Mouse (Mus musculus): Measurements from ENCODE around the gene Unc13b. TPM values are rescaled to one million over a fixed set of nuclear protein-coding genes. Genes with fewer than 3 reads are reported as not detected.

The Unc13b gene
- 7.1 and 9.2 TPM in 2 replicates for polyA plus RNA-seq (2012; rRNA removed; ENCODE audit: low replicate concordance)

DNA sequence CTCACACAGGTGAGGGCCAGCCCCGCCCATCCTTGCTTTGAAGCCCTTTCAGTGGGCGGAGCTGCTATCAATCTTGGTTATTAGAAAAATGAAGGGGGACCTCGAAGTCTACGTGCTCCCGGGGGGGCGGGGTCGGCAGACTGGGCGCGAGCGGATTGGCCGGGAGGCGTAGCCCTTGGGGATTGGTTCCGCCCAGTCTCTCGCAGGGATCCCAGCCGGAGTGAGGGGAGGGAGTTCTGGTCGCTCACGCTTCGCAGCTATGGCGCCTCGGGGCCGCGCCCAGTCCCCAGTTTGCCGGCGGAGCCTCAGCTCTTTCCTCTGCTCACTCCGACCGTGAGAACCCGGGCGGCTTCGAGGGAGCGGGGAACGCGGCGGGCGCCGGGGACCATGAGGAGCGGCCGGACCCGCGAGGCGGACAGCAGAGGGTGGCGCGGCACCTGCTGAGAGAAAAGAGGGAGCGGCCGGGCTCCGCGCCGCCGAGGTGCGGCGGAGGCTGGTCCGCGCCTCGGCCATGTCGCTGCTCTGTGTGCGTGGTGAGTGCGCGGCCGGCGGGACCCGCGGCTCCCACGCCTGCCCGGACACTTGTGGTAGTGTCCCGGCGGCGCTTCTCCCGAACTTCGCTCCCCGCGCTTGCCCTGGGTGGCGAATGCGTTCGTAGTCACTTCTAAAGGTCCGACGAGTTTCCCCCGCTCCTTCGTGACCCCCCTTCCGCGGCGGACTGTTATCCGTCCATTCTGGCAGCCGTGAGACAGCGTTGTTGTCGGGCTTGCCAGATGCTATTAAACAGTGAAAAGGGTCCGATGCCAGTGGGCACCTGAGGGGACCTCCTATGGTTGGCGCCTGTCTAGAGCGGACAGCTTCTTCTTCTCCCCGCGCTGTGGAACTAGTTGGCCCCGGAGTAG is at the start of gene Unc13b:
Gene Unc13b, plus strand, starts transcription at position 201 of the 902 bp plus-strand sequence.

DNA sequence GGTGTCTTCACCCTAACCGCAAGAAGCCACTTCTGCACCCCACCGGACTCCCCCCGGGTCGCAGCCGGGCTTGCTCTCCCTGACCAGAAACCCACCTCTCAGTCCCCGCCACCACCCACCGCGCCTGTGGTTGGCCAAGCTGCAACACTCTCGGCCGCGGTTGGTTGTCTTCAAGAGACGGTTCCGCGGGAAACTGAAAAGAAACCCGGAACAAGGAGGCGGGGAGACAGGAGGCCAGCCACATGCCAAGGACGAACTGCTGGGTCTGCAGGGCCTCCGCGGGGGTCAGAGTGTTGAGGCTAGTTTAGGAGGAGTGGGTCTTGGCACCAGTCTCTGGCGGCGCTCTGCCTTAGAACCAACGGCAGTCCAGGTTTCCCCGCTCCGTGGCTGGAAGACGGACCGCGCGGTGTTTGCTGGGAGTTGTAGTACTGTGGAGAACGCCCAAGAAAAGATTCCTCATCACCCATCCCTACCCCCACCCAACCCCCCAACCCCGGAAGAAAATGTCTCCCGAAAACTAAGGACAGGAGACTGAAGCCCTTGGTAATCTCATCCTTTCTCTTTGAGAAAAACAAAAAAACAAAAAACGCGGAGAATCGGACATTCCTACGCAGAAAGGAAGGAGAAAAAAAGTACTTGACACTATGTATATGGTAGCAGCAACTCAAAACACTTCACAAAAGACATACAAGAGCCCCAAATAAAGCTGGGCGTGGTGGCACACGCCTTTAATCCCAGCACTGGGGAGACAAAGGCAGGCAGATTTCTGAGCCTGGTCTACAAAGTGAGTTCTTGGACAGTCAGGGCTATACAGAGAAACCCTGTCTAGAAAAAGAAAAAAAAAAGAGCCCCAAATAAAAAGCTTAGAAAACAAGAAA is 48.4 kb upstream of the Unc13b start, which contains the start of gene Fancg:
Gene Fancg, minus strand, starts transcription at position 346 of the 878 bp plus-strand sequence.

DNA sequence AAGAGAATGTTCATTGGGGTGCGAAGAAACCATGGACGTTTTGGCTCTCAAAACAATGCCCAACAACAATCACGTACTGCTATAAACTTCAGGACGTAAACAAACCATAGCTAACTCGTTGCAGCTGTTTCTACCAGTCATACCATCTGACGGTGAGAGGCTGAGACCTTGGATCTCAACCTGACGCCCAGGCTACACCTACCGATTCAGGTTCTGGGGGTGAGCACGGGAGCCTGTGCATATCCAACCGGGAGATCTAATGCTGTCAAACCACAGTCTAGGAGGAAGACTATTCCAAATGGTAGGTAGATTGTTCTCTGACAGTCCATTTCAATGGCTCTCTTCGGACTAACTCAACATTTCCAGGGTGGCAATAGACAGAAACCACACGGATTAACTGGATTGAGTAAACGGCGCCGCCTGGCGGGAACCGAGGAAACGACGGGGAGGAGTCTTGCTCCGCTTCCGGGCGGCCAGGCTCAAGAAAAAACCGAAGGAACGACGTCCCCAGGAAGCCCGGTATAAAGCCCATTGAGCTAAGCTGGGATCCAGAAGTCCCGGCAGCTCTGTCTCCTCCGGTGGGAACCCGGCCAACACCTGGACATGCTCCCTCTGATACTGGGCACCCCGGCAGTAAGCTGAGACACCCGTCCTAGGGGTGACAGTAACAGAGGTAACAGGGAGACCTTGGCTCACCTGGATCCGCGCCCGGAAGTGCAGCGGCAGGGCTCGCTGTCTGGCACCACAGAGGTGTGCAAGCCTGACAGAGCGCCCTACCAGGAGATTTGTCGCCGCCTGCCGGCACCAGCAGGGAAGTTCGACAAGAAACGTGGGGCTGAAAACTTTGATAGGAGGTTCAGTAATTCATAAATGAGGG is 33.4 kb upstream of the Unc13b start, which contains the start of gene Pigo:
Gene Pigo, minus strand, starts transcription at position 736 of the 877 bp plus-strand sequence.

GRCm38 (mm10) chr4:43031237-43031995 is 27.3 kb upstream of the Unc13b start, which contains the start of gene Stoml2:
TSS of gene Stoml2 (minus strand) at chr4:43031710.

DNA sequence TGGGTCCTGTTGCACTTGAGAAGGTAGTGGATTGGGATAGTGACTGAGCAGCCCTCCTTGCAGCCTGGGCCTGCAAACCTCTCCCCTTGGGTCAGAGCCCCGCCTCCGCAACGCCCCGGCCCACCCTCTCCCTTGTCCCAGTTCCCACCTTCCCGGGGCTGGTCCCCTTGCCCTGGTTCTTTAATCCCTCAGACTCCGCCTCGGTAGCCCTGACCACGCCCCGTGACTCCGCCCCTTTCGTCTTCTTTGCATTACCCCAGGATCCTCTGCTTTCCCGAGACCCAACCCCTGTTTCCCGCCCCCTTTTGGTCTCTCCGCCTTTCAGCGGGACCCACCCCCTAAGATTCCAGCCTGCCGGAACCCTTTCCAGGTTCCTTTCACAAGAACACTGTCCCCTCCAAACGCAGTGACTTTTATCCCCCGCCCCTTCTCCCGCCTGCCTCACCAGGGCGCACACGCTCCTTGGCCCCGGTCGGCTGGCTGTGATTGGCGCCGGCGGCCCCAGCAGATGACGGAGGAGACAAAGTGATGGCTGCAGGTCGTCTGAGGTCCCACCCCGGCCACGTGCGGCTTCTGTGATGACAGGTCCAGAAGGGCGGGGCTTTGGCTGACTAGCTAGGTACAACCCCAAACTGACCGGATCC is 13.0 kb upstream of the Unc13b start, which contains the start of gene Fam214b:
Gene Fam214b, minus strand, starts transcription at position 562 of the 644 bp plus-strand sequence.

DNA sequence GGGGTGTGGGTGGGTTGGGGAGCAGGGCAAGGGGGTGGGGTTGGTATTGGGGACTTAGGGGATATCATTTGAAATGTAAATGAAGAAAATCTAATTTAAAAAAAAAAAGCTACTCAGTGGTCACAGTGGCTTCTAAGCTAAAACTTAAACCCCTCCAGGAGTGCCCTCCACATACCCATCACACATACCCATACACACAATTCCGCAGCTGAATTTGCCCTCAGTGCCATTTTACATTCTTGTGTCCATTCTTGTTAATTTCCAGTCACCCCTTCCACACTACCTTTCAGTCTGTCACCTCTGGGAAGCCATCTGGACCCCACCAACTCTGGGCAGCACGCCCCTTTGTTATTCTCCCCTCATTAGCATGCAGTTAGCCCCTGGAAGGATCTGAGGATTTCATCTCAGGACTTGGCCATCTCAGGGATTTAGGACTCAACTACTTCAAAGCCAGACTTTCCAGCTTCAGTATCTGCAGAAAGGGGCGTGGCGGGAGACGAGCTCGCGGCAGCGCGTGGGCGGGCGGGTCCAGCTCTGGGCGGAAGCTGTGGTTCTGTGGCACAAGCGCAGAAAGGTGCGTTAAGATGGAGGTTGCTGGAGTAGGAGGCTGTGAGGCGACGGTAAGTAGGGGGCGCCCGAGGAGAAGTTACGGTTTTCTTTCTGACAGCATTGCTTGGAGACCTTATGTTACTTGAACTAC is 208.0 kb downstream of the Unc13b start, which contains the start of gene Atp8b5:
Gene Atp8b5, plus strand, starts transcription at position 537 of the 700 bp plus-strand sequence.

Other genes with a start within 250 kb of the Unc13b start
- 0.03 TPM in 1 of 2 replicates, not detected in the other for gene Fam205a1, start 205.1 kb upstream of the Unc13b start, polyA plus RNA-seq (2012; rRNA removed; ENCODE audit: low replicate concordance)
- not detected in 2 replicates for gene Gm12394, start 202.2 kb upstream of the Unc13b start, polyA plus RNA-seq (2012; rRNA removed; ENCODE audit: low replicate concordance)
- gene Fam205c, start 184.7 kb upstream of the Unc13b start, polyA plus RNA-seq (2012; rRNA removed; ENCODE audit: low replicate concordance), result not detected in 2 replicates
- gene Phf24, start 142.3 kb upstream of the Unc13b start, polyA plus RNA-seq (2012; rRNA removed; ENCODE audit: low replicate concordance), result 3.0 and 3.5 TPM in 2 replicates
- 9.8 and 16.5 TPM in 2 replicates for gene Dnajb5, start 109.1 kb upstream of the Unc13b start, polyA plus RNA-seq (2012; rRNA removed; ENCODE audit: low replicate concordance)
- not detected in 2 replicates for gene 1700022I11Rik, start 89.3 kb upstream of the Unc13b start, polyA plus RNA-seq (2012; rRNA removed; ENCODE audit: low replicate concordance)
- 117 and 213 TPM in 2 replicates for gene Vcp, start 58.4 kb upstream of the Unc13b start, polyA plus RNA-seq (2012; rRNA removed; ENCODE audit: low replicate concordance)
- gene Fancg, start 48.4 kb upstream of the Unc13b start, polyA plus RNA-seq (2012; rRNA removed; ENCODE audit: low replicate concordance), result 17.9 and 18.1 TPM in 2 replicates
- 21.0 and 26.6 TPM in 2 replicates for gene Pigo, start 33.1 kb upstream of the Unc13b start, polyA plus RNA-seq (2012; rRNA removed; ENCODE audit: low replicate concordance)
- 59.8 and 130 TPM in 2 replicates for gene Stoml2, start 27.2 kb upstream of the Unc13b start, polyA plus RNA-seq (2012; rRNA removed; ENCODE audit: low replicate concordance)
- gene Fam214b, start 12.7 kb upstream of the Unc13b start, polyA plus RNA-seq (2012; rRNA removed; ENCODE audit: low replicate concordance), result 19.5 and 24.1 TPM in 2 replicates
- gene Atp8b5, start 208.2 kb downstream of the Unc13b start, polyA plus RNA-seq (2012; rRNA removed; ENCODE audit: low replicate concordance), result 0.57 and 1.7 TPM in 2 replicates

All from mammary gland, adult 2 months (tissue).